Mouse (Mus musculus) testis, adult 2 months (tissue): ENCODE results near the gene Kidins220.

Source experiments
- CTCF ChIP-seq: fragments of 200-500 bp; IDR thresholded peaks from 2 replicates; pipeline ENCODE4 v1.5.1; 2012; ENCODE audit warnings: low read depth, mild to moderate bottlenecking, inconsistent platforms, low read length, moderate library complexity; ENCODE audit not compliant: control insufficient read depth, insufficient read depth, insufficient replicate concordance
- POLR2A ChIP-seq: fragments of 200-500 bp; IDR thresholded peaks from 2 replicates; pipeline ENCODE4 v1.6.1; 2012; ENCODE audit warnings: low read depth, mild to moderate bottlenecking, inconsistent platforms, low read length, moderate library complexity; ENCODE audit not compliant: control insufficient read depth

DNA sequence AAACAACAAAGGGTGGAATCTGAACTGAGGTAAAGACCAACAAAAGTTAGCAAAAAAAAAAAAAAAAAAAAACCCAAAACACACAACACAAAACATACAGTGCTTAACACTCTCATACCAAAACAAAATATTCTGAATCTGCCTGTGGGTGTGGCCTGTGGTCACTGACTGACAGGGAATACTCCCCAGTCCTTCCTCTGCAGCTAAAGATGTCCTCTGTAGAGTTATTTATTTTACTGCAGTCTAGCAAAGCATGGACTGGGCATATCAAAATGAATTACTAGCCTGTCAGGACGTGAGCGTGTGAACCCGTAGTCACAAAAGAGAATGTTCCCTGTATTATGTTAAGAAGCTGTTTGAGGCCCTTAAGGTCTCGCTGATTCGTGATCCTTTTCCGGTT is 87.5 kb downstream of the Kidins220 start:
- no peak for TF ChIP-seq POLR2A
- no peak for TF ChIP-seq CTCF
